Mouse (Mus musculus) midbrain, embryonic 16.5 days (tissue): ENCODE measurements around the gene Nxph4. TPM values are rescaled to one million over a fixed set of nuclear protein-coding genes. Genes with fewer than 3 reads are reported as not detected.

Experiments used
- ATAC-seq: fragments of 200-750 bp; cut with Nextera tagmentation; 2 replicates; pipeline ENCODE4 v1.8.0; 2017; ENCODE audit warnings: moderate TSS enrichment
- H3K27ac ChIP-seq: fragments of 300-500 bp; sonication (generic); 2 replicates; pipeline ENCODE4 v1.5.1; 2014; ENCODE audit warnings: mild to moderate bottlenecking, low read length, mixed read lengths
- H3K27me3 ChIP-seq: fragments of 300-500 bp; sonication (generic); 2 replicates; pipeline ENCODE4 v1.6.1; 2014; ENCODE audit warnings: low read depth, low read length, mixed read lengths; ENCODE audit not compliant: control insufficient read depth, insufficient read depth
- H3K36me3 ChIP-seq: fragments of 300-500 bp; sonication (generic); 2 replicates; pipeline ENCODE4 v1.6.1; 2014; ENCODE audit warnings: mild to moderate bottlenecking, low read length, moderate library complexity, mixed read lengths; ENCODE audit not compliant: control insufficient read depth, insufficient read depth
- H3K4me1 ChIP-seq: fragments of 300-500 bp; sonication (generic); 2 replicates; pipeline ENCODE4 v1.6.1; 2014; ENCODE audit warnings: mild to moderate bottlenecking, low read length, mixed read lengths; ENCODE audit not compliant: control insufficient read depth, insufficient read depth
- H3K4me2 ChIP-seq: fragments of 300-500 bp; sonication (generic); 2 replicates; pipeline ENCODE4 v1.6.1; 2014; ENCODE audit warnings: mild to moderate bottlenecking, low read length, mixed read lengths
- H3K4me3 ChIP-seq: fragments of 300-500 bp; sonication (generic); 2 replicates; pipeline ENCODE4 v1.5.1; 2014; ENCODE audit warnings: low read depth, mild to moderate bottlenecking, low read length, moderate library complexity, mixed read lengths
- H3K9ac ChIP-seq: fragments of 300-500 bp; sonication (generic); 2 replicates; pipeline ENCODE4 v1.6.1; 2014; ENCODE audit warnings: low read depth, low read length, mixed read lengths
- H3K9me3 ChIP-seq: fragments of 300-500 bp; sonication (generic); replicated peaks from 2 replicates; pipeline ENCODE4 v1.6.1; 2014; ENCODE audit warnings: mild to moderate bottlenecking, low read length, mixed read lengths; ENCODE audit not compliant: control insufficient read depth, poor library complexity, severe bottlenecking
- WGBS: fragments of 180-500 bp; shearing (Covaris S2); extraction: QIAGEN DNeasy Blood & Tissue Kit; methylation state at CpG from one replicate; pipeline ENCODE4 v1.1.7; 2014; 5-methylcytosine and 5-hydroxymethylcytosine counted together
- polyA plus RNA-seq: library from polyadenylated mRNA; unstranded; fragments of >200 nt; fragmentation: Nextera tagmentation; extraction: Ambion mirVana; gene quantifications from 2 replicates; pipeline ENCODE4 v1.2.1, GENCODE M21; 2015

Nxph4 gene
- polyA plus RNA-seq, 1 experiment from 2014 or later = 62.1 TPM

GRCm38 (mm10) chr10:127534929-127535384 is 598 bp upstream of the Nxph4 start:
- peak overlapping the region; percentile 60 for H3K27ac ChIP-seq
- H3K9me3 ChIP-seq = no peaks in the 10 kb centered on the region
- peak overlapping the region; percentile 52 for H3K4me3 ChIP-seq
- peaks cover 8% of the 10 kb centered on the region for H3K36me3 ChIP-seq
- no peak for ATAC-seq
- peaks cover 18% of the 10 kb centered on the region for H3K27me3 ChIP-seq
- WGBS = 2% methylated on average over 29 of the region's 30 CpGs
- H3K4me2 ChIP-seq = peak overlapping the region; percentile 59
- peaks cover 53% of the 10 kb centered on the region for H3K4me1 ChIP-seq
- peak overlapping the region; percentile 58 for H3K9ac ChIP-seq

- Histone ChIP-seq H3K27ac (peak overlapping the region; percentile 60), H3K4me2 (peak overlapping the region; percentile 59), H3K9ac (peak overlapping the region; percentile 35; the same call in 1 of the 2 replicates), H3K4me1 (peaks cover 69% of the 10 kb centered on the region), H3K27me3 (peaks cover 32% of the 10 kb centered on the region), H3K9me3 (no peaks in the 10 kb centered on the region), H3K4me3 (peak overlapping the region; percentile 23), H3K36me3 (no peaks in the 10 kb centered on the region)
- 2% methylated on average over 4 of the region's 4 CpGs for WGBS
- ATAC-seq = no peak
Measured at GRCm38 (mm10) chr10:127531548-127531947, 2.8 kb downstream of the Nxph4 start.

GRCm38 (mm10) chr10:127530945-127531344 is 3.4 kb downstream of the Nxph4 start:
- peaks cover 69% of the 10 kb centered on the region for H3K4me1 ChIP-seq
- H3K27me3 ChIP-seq = peaks cover 36% of the 10 kb centered on the region
- ATAC-seq = no peak
- peak overlapping the region; percentile 35 for H3K9ac ChIP-seq
- peak overlapping the region; percentile 60 for H3K27ac ChIP-seq
- peak overlapping the region; percentile 23 for H3K4me3 ChIP-seq
- H3K36me3 ChIP-seq = no peaks in the 10 kb centered on the region
- WGBS = 5% methylated on average over 13 of the region's 25 CpGs
- no peaks in the 10 kb centered on the region for H3K9me3 ChIP-seq
- peak overlapping the region; percentile 59 for H3K4me2 ChIP-seq

GRCm38 (mm10) chr10:127527481-127527880 is 6.9 kb downstream of the Nxph4 start:
- peak overlapping the region; percentile 31; the same call in 1 of the 2 replicates for H3K9ac ChIP-seq
- peak overlapping the region; percentile 45 for H3K4me2 ChIP-seq
- H3K4me1 ChIP-seq = peaks cover 61% of the 10 kb centered on the region
- 5% methylated on average over 17 of the region's 17 CpGs for WGBS
- H3K9me3 ChIP-seq = no peaks in the 10 kb centered on the region
- ATAC-seq = peak; percentile 26; the same call in 1 of the 2 replicates
- H3K4me3 ChIP-seq = peak overlapping the region; percentile 4; the same call in 1 of the 2 replicates
- no peaks in the 10 kb centered on the region for H3K36me3 ChIP-seq
- peaks cover 39% of the 10 kb centered on the region for H3K27me3 ChIP-seq
- peak overlapping the region; percentile 73 for H3K27ac ChIP-seq

DNA sequence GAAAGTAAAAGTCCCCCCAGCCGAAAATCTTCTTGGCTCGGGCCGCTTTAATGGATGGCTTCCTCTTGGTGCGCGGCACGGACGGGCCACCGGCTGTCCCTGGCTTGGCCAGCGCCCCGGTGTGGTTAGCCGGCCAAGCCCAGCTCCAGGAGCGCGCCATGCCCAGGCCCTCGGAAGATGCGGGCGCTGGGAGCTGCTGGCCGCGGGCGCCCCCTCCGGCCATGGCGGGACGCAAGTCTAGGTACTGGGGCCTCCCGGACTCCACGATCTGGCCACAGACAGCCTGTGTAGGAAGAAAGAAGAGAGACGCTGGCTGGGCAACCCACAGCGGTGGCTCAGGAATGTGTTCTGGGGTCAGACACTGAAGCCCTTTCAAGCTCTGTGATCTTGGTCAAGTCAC is 7.7 kb downstream of the Nxph4 start:
- H3K4me2 ChIP-seq = peak overlapping the region; percentile 45
- H3K9ac ChIP-seq = peak overlapping the region; percentile 38; the same call in 1 of the 2 replicates
- peak overlapping the region; percentile 15 for H3K4me3 ChIP-seq
- H3K27me3 ChIP-seq = peaks cover 32% of the 10 kb centered on the region
- no peaks in the 10 kb centered on the region for H3K9me3 ChIP-seq
- H3K4me1 ChIP-seq = peaks cover 60% of the 10 kb centered on the region
- peak overlapping the region; percentile 73 for H3K27ac ChIP-seq
- no peaks in the 10 kb centered on the region for H3K36me3 ChIP-seq
- no peak for ATAC-seq
- 2% methylated on average over 26 of the region's 26 CpGs for WGBS

- Histone ChIP-seq H3K27ac (0 out of 2 replicates have a peak overlapping the region, but pooled peaks have one; percentile 53), H3K27me3 (peaks cover 32% of the 10 kb centered on the region), H3K36me3 (no peaks in the 10 kb centered on the region), H3K4me3 (peak overlapping the region; percentile 15), H3K4me1 (peaks cover 61% of the 10 kb centered on the region), H3K9ac (peak overlapping the region; percentile 20; the same call in 1 of the 2 replicates), H3K4me2 (peak overlapping the region; percentile 45), H3K9me3 (no peaks in the 10 kb centered on the region)
- WGBS = 3% methylated on average over 26 of the region's 26 CpGs
- ATAC-seq = no peak
Measured at GRCm38 (mm10) chr10:127526048-127526447, 8.3 kb downstream of the Nxph4 start.

DNA sequence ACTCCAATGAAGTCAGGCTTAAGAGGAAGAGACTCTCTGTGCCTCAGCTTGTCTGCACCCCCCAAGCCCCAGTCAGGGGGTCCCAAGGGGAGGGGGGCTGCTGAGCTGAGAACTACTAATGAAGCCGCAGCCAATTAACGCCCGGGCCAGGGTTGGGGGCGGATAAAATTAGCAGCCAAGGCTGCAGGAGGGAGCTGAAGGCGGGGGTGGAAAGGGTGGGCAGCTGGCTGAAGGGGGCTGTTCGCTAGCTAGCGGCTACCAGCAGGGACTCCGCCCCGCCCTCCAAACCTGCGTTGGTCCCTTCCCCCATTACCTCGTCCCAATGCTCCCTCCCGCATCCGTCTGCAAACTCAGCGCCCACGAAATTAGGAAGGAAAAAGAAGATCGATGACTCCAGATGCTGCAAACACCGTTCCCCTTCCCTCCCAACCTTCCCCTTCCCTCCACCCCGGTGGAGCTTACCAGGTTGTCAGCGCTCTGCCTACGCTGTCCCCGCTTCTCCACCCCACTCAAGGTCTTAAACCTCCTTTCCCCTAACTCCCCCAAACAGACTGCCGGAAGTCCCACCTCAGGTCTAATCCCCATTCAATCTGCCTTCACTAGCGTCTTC is 9.6 kb downstream of the Nxph4 start:
- no peaks in the 10 kb centered on the region for H3K36me3 ChIP-seq
- H3K4me2 ChIP-seq = 0 out of 2 replicates have a peak overlapping the region, but pooled peaks have one; percentile 17
- H3K9ac ChIP-seq = 0 out of 2 replicates have a peak overlapping the region, but pooled peaks have one; percentile 26
- no peaks in the 10 kb centered on the region for H3K9me3 ChIP-seq
- no peak overlapping the region for H3K4me3 ChIP-seq
- peaks cover 29% of the 10 kb centered on the region for H3K27me3 ChIP-seq
- no peak for ATAC-seq
- peaks cover 55% of the 10 kb centered on the region for H3K4me1 ChIP-seq
- WGBS = 3% methylated on average over 18 of the region's 23 CpGs
- peak overlapping the region; percentile 40 for H3K27ac ChIP-seq

- WGBS = under 1% methylated on average over 21 of the region's 21 CpGs
- H3K9me3 ChIP-seq = no peaks in the 10 kb centered on the region
- H3K27me3 ChIP-seq = peaks cover 16% of the 10 kb centered on the region
- ATAC-seq = peak; percentile 66
- peak within 1 kb of the TSS; percentile 96 for H3K4me2 ChIP-seq
- peak within 1 kb of the TSS; percentile 63 for H3K9ac ChIP-seq
- H3K27ac ChIP-seq = peak within 1 kb of the TSS; percentile 28; the same call in 1 of the 2 replicates
- peaks cover 34% of the 10 kb centered on the region for H3K4me1 ChIP-seq
- H3K36me3 ChIP-seq = peaks cover 4% of the 10 kb centered on the region; the same call in 1 of the 2 replicates
- peak within 1 kb of the TSS; percentile 58 for H3K4me3 ChIP-seq
Measured at GRCm38 (mm10) chr10:127522088-127522581, 12.2 kb downstream of the Nxph4 start, which contains the start of gene Shmt2. TSS of gene Shmt2 (minus strand) at chr10:127522444.

GRCm38 (mm10) chr10:127521611-127522080 is 12.7 kb downstream of the Nxph4 start:
- Histone ChIP-seq H3K9ac (peak overlapping the region; percentile 63), H3K27me3 (peaks cover 16% of the 10 kb centered on the region), H3K4me3 (peak overlapping the region; percentile 58), H3K9me3 (no peaks in the 10 kb centered on the region), H3K36me3 (peaks cover 4% of the 10 kb centered on the region; the same call in 1 of the 2 replicates), H3K4me2 (peak overlapping the region; percentile 96), H3K4me1 (peaks cover 32% of the 10 kb centered on the region), H3K27ac (no peak overlapping the region)
- 10% methylated on average over 12 of the region's 12 CpGs for WGBS
- peak; percentile 26 for ATAC-seq
